Mouse (Mus musculus): Measurements from ENCODE around the gene Cit. TPM values are rescaled to one million over a fixed set of nuclear protein-coding genes. Genes with fewer than 3 reads are reported as not detected.

Gene Cit
- total RNA-seq, 1 experiment: 43.4 TPM

GRCm38 (mm10) chr5:115907037-115908009, 62.2 kb downstream of the Cit start:
- Histone ChIP-seq H3K4me3 (ENCODE audit: insufficient read depth in 1 of 2, low read depth in 1 of 2, low read length in 2 of 2, poor library complexity in 1 of 2, severe bottlenecking in 1 of 2) (peak overlapping the region; percentile 39 to 40; a peak in 3 of 4 replicates), H3K36me3 (ENCODE audit: control insufficient read depth, insufficient read depth, low read length, poor library complexity, severe bottlenecking) (peaks cover 11% of the 10 kb centered on the region; the same call in 1 of the 2 replicates), H3K4me1 (ENCODE audit: control insufficient read depth in 2 of 2, insufficient read depth in 2 of 2, low read length in 2 of 2, poor library complexity in 1 of 2) (peaks cover 0 to 8% of the 10 kb centered on the region in 2 experiments; a peak in 1 of 4 replicates), H3K9ac (ENCODE audit: insufficient read depth, low read depth, low read length, poor library complexity, severe bottlenecking) (peak overlapping the region; percentile 27; the same call in 1 of the 2 replicates), H3K9me3 (ENCODE audit: control insufficient read depth, insufficient read depth, low read depth, low read length) (no peaks in the 10 kb centered on the region), H3K27ac (ENCODE audit: insufficient read depth, low read depth, low read length, poor library complexity, severe bottlenecking) (no peak overlapping the region)
- in situ Hi-C loops (cut with MboI; ENCODE audit: low sequenced_read_pairs in 2 of 2, unreplicated experiment in 2 of 2): no loop called here
- TF ChIP-seq ZC3H11A (IDR thresholded peaks at IDR 0.05; ENCODE audit: borderline replicate concordance, low read depth, low read length): no peak
- TF ChIP-seq ZNF384 (IDR thresholded peaks at IDR 0.05; ENCODE audit: low read depth, low read length): no peak
- no peak for TF ChIP-seq HCFC1 (IDR thresholded peaks at IDR 0.05; ENCODE audit: borderline replicate concordance, insufficient read depth, low read length)
- no peak for DNase-seq (ENCODE audit: low read depth, low spot score)

- H3K4me3 ChIP-seq (ENCODE audit: insufficient read depth in 1 of 2, low read depth in 1 of 2, low read length in 2 of 2, poor library complexity in 1 of 2, severe bottlenecking in 1 of 2): no peak overlapping the region
- in situ Hi-C loops (cut with MboI; ENCODE audit: low sequenced_read_pairs in 2 of 2, unreplicated experiment in 2 of 2): no loop called here
Observed at GRCm38 (mm10) chr5:115908251-115908650, 63.2 kb downstream of the Cit start.

GRCm38 (mm10) chr5:115908699-115909098, 63.6 kb downstream of the Cit start:
- H3K9ac ChIP-seq (ENCODE audit: insufficient read depth, low read depth, low read length, poor library complexity, severe bottlenecking): no peak overlapping the region
- no peaks in the 10 kb centered on the region for H3K9me3 ChIP-seq (ENCODE audit: control insufficient read depth, insufficient read depth, low read depth, low read length)
- H3K4me1 ChIP-seq (ENCODE audit: control insufficient read depth in 2 of 2, insufficient read depth in 2 of 2, low read length in 2 of 2, poor library complexity in 1 of 2): peaks cover 0 to 8% of the 10 kb centered on the region in 2 experiments; a peak in 1 of 4 replicates
- no peak overlapping the region for H3K4me3 ChIP-seq (ENCODE audit: insufficient read depth in 1 of 2, low read depth in 1 of 2, low read length in 2 of 2, poor library complexity in 1 of 2, severe bottlenecking in 1 of 2)
- no peak overlapping the region for H3K27ac ChIP-seq (ENCODE audit: insufficient read depth, low read depth, low read length, poor library complexity, severe bottlenecking)
- peaks cover 14% of the 10 kb centered on the region; the same call in 1 of the 2 replicates for H3K36me3 ChIP-seq (ENCODE audit: control insufficient read depth, insufficient read depth, low read length, poor library complexity, severe bottlenecking)
- in situ Hi-C loops (cut with MboI; ENCODE audit: low sequenced_read_pairs in 2 of 2, unreplicated experiment in 2 of 2): no loop called here
- TF ChIP-seq CHD2 (IDR thresholded peaks at IDR 0.05; ENCODE audit: low read depth, low read length): no peak
- no peak for TF ChIP-seq ZNF384 (IDR thresholded peaks at IDR 0.05; ENCODE audit: low read depth, low read length)
- TF ChIP-seq HCFC1 (IDR thresholded peaks at IDR 0.05; ENCODE audit: borderline replicate concordance, insufficient read depth, low read length): no peak
- TF ChIP-seq MAFK (IDR thresholded peaks at IDR 0.05; ENCODE audit: insufficient read depth, low read depth, low read length): no peak
- no peak for TF ChIP-seq ZC3H11A (IDR thresholded peaks at IDR 0.05; ENCODE audit: borderline replicate concordance, low read depth, low read length)
- no peak for DNase-seq (ENCODE audit: low read depth, low spot score)

More at GRCm38 (mm10) chr5:115908251-115908650, 63.2 kb downstream of the Cit start:
- Histone ChIP-seq H3K36me3 (ENCODE audit: control insufficient read depth, insufficient read depth, low read length, poor library complexity, severe bottlenecking) (peaks cover 11% of the 10 kb centered on the region; the same call in 1 of the 2 replicates), H3K9me3 (ENCODE audit: control insufficient read depth, insufficient read depth, low read depth, low read length) (no peaks in the 10 kb centered on the region), H3K4me1 (ENCODE audit: control insufficient read depth in 2 of 2, insufficient read depth in 2 of 2, low read length in 2 of 2, poor library complexity in 1 of 2) (peaks cover 0 to 8% of the 10 kb centered on the region in 2 experiments; a peak in 1 of 4 replicates), H3K9ac (ENCODE audit: insufficient read depth, low read depth, low read length, poor library complexity, severe bottlenecking) (no peak overlapping the region), H3K27ac (ENCODE audit: insufficient read depth, low read depth, low read length, poor library complexity, severe bottlenecking) (no peak overlapping the region)
- TF ChIP-seq ZC3H11A (IDR thresholded peaks at IDR 0.05; ENCODE audit: borderline replicate concordance, low read depth, low read length) (no peak), MAFK (IDR thresholded peaks at IDR 0.05; ENCODE audit: insufficient read depth, low read depth, low read length) (no peak), ZNF384 (IDR thresholded peaks at IDR 0.05; ENCODE audit: low read depth, low read length) (no peak), CHD2 (IDR thresholded peaks at IDR 0.05; ENCODE audit: low read depth, low read length) (no peak), HCFC1 (IDR thresholded peaks at IDR 0.05; ENCODE audit: borderline replicate concordance, insufficient read depth, low read length) (no peak)
- DNase-seq (ENCODE audit: low read depth, low spot score): no peak

- H3K9ac ChIP-seq (ENCODE audit: insufficient read depth, low read depth, low read length, poor library complexity, severe bottlenecking): no peak overlapping the region
- H3K9me3 ChIP-seq (ENCODE audit: control insufficient read depth, insufficient read depth, low read depth, low read length): no peaks in the 10 kb centered on the region
- H3K4me1 ChIP-seq (ENCODE audit: control insufficient read depth in 2 of 2, insufficient read depth in 2 of 2, low read length in 2 of 2, poor library complexity in 1 of 2): peaks cover 0 to 8% of the 10 kb centered on the region in 2 experiments; a peak in 1 of 4 replicates
- H3K27ac ChIP-seq (ENCODE audit: insufficient read depth, low read depth, low read length, poor library complexity, severe bottlenecking): no peak overlapping the region
- no peak overlapping the region for H3K4me3 ChIP-seq (ENCODE audit: insufficient read depth in 1 of 2, low read depth in 1 of 2, low read length in 2 of 2, poor library complexity in 1 of 2, severe bottlenecking in 1 of 2)
- in situ Hi-C loops (cut with MboI; ENCODE audit: low sequenced_read_pairs in 2 of 2, unreplicated experiment in 2 of 2): no loop called here
- no peak for DNase-seq (ENCODE audit: low read depth, low spot score)
- no peak for TF ChIP-seq HCFC1 (IDR thresholded peaks at IDR 0.05; ENCODE audit: borderline replicate concordance, insufficient read depth, low read length)
- TF ChIP-seq MAFK (IDR thresholded peaks at IDR 0.05; ENCODE audit: insufficient read depth, low read depth, low read length): no peak
- no peak for TF ChIP-seq ZNF384 (IDR thresholded peaks at IDR 0.05; ENCODE audit: low read depth, low read length)
- no peak for TF ChIP-seq ZC3H11A (IDR thresholded peaks at IDR 0.05; ENCODE audit: borderline replicate concordance, low read depth, low read length)
- no peak for TF ChIP-seq CHD2 (IDR thresholded peaks at IDR 0.05; ENCODE audit: low read depth, low read length)
- H3K36me3 ChIP-seq (ENCODE audit: control insufficient read depth, insufficient read depth, low read length, poor library complexity, severe bottlenecking): peaks cover 14% of the 10 kb centered on the region; the same call in 1 of the 2 replicates
Observed at GRCm38 (mm10) chr5:115909106-115909505, 64.0 kb downstream of the Cit start.

All from ES-E14 (cell line).